Mouse (Mus musculus): ENCODE measurements around the gene Ahnak.

DNA sequence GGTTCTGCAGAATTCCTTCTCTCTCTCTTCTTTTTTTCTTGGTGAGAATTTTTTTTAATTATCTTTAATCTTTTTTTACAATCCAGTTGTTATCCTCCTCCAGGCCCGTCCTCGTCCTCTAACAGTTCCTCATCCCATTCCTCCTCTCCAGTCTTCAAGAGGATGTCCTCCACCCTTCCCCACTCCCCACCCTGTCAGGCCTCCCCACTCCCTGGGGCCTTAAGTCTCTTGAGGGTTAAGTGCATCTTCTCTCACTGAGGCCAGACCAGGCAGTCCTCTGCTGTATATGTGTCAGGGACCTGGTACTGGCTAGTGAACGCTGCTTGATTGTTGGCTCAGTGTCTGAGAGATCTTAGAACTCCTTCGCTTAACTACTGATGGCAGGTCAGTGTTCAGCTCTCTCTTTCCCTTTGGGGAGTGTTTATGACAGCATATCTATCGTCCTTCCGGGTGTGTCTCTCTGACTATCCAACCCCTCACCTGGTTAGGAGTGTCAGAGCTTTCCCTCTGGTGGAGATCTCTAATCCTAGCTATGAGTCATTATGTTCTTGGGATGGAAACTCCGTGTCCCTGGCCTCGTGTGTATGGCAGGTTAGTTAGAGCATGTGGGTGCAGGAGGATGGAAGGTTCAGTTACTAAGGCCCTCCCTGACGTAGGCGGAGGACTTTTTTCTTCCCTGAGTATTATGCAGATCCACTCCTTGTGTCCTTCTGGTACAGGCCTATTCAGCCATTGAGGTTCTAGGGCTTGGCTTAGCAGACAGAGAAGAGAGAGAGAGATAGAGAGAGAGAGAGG lies 5.9 kb downstream of the Ahnak start:
- TF ChIP-seq CTCF (IDR thresholded peaks at IDR 0.05; ENCODE audit: extremely low read depth, insufficient read depth, insufficient read length, insufficient replicate concordance) (no peak), POLR2A (IDR thresholded peaks at IDR 0.05; ENCODE audit: low read depth, low read length) (no peak)
